Mouse (Mus musculus): ENCODE data around the gene Zfhx3.

GRCm38 (mm10) chr8:108538929-108539555, 596.6 kb downstream of the Zfhx3 start:
- TF ChIP-seq TAL1 (conservative IDR thresholded peaks at IDR 0.05; ENCODE audit: low read depth, low read length) (no peak), CTCF (IDR thresholded peaks at IDR 0.05; ENCODE audit: low read depth, low read length) (no peak), POLR2AphosphoS5 (IDR thresholded peaks at IDR 0.05; ENCODE audit: insufficient replicate concordance, low read depth, low read length) (no peak)
